Mouse (Mus musculus) erythroblast, embryonic 14.5 days (primary cell): ENCODE data around the gene Olfr509. TPM values are rescaled to one million over a fixed set of nuclear protein-coding genes. Genes with fewer than 3 reads are reported as not detected.
"Not testable (repeated sequence)": the region's sequence is repeated elsewhere in the genome, so short reads cannot be mapped to it uniquely, and the experiment has no call there.

Experiments used
- H3K27me3 ChIP-seq: 2 replicates; pipeline ENCODE4 v1.6.1; 2012; ENCODE audit warnings: inconsistent platforms; ENCODE audit not compliant: control insufficient read depth
- H3K36me3 ChIP-seq: 2 replicates; pipeline ENCODE4 v1.6.1; 2012; ENCODE audit warnings: mild to moderate bottlenecking, inconsistent platforms; ENCODE audit not compliant: control insufficient read depth
- H3K4me1 ChIP-seq: 2 replicates; pipeline ENCODE4 v1.6.1; 2012; ENCODE audit warnings: inconsistent platforms; ENCODE audit not compliant: control insufficient read depth
- H3K4me3 ChIP-seq: replicated peaks from 2 replicates; pipeline ENCODE3; 2012; ENCODE audit warnings: moderate library complexity, mild to moderate bottlenecking, inconsistent platforms
- H3K9me3 ChIP-seq: 2 replicates; pipeline ENCODE4 v1.6.1; 2012; ENCODE audit warnings: low read length, inconsistent platforms, mixed read lengths; ENCODE audit not compliant: control insufficient read depth
- GATA1 ChIP-seq: IDR thresholded peaks from 2 replicates; pipeline ENCODE4 v1.6.1; 2012; ENCODE audit warnings: low read length, inconsistent platforms, mixed read lengths
- TAL1 ChIP-seq: IDR thresholded peaks from 3 replicates; pipeline ENCODE4 v1.6.1; 2012; ENCODE audit warnings: low read length, inconsistent platforms, mixed read lengths
- polyA plus RNA-seq: library from polyadenylated mRNA; stranded (reverse); fragments of >175 nt; gene quantifications from 2 replicates; pipeline ENCODE4 v1.2.3, GENCODE M21; 2012

Olfr509 gene
- polyA plus RNA-seq, result 0.02 TPM in 1 of 2 replicates, not detected in the other

GRCm38 (mm10) chr7:108651806-108652205, at the start of gene Olfr509:
TSS of gene Olfr509 (minus strand) at chr7:108651906.
- Histone ChIP-seq H3K4me1 (no peaks in the 10 kb centered on the region), H3K9me3 (no peaks in the 10 kb centered on the region), H3K4me3 (no peak within 1 kb of the TSS), H3K27me3 (no peaks in the 10 kb centered on the region), H3K36me3 (no peaks in the 10 kb centered on the region)
- TF ChIP-seq TAL1, result no peak
- TF ChIP-seq GATA1, result no peak

GRCm38 (mm10) chr7:108678886-108679285, 27.2 kb upstream of the Olfr509 start:
- TF ChIP-seq TAL1, result no peak
- no peak for TF ChIP-seq GATA1
- no peaks in the 10 kb centered on the region for H3K4me1 ChIP-seq

DNA sequence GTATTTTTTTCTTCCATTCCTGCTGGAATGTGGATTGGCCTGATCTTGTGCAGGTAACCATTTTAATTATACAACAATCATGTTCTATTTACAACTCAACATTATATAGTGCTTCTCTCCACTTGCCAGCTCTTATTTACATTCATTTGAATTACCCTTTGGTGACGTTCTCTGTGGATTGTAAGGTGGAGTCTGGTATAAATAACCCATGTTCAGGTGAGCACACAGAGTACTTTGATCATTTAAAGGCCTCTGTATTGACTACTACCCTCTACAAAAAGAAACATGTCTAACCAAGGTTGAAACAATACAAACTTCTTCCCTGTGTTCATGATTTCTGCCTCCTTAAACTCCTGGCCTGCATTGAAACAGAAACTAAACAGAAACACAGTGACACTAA, 19.4 kb upstream of the Olfr509 start:
- no peak for TF ChIP-seq TAL1
- no peak for TF ChIP-seq GATA1
- Histone ChIP-seq H3K4me3 (no peak overlapping the region), H3K9me3 (peaks cover 2% of the 10 kb centered on the region; the same call in 1 of the 2 replicates), H3K4me1 (no peaks in the 10 kb centered on the region), H3K27me3 (no peaks in the 10 kb centered on the region), H3K36me3 (no peaks in the 10 kb centered on the region)

More at GRCm38 (mm10) chr7:108678886-108679285, 27.2 kb upstream of the Olfr509 start:
- Histone ChIP-seq H3K36me3 (no peaks in the 10 kb centered on the region), H3K4me3 (no peak overlapping the region), H3K27me3 (no peaks in the 10 kb centered on the region), H3K9me3 (peaks cover 11% of the 10 kb centered on the region; the same call in 1 of the 2 replicates)

DNA sequence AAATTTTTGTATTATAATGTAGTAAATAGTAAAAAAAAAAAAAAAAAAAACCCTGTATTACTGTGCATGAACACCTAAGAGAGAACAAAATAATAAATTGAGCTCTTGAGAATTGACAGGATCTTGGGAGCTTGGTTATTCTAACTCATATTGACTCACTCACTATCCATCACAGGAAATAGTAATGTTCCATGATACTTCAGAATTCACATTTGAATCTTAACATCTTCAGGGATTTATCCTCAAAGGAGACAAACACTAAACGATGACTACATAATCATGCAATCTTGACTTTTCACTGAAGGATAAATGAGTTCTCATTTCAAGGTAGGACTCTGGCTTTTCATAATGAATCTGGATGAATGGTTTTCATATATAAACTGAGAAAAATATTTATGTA, 14.4 kb upstream of the Olfr509 start, which contains the start of gene Olfr510:
Gene Olfr510, plus strand, starts transcription at position 301 of the 400 bp plus-strand sequence.
- H3K36me3 ChIP-seq, result no peaks in the 10 kb centered on the region
- H3K4me3 ChIP-seq, result no peak within 1 kb of the TSS
- H3K9me3 ChIP-seq, result no peaks in the 10 kb centered on the region
- no peaks in the 10 kb centered on the region for H3K27me3 ChIP-seq
- no peak for TF ChIP-seq GATA1
- TF ChIP-seq TAL1, result no peak
- H3K4me1 ChIP-seq, result no peaks in the 10 kb centered on the region

- Histone ChIP-seq H3K9me3 (peaks cover 4% of the 10 kb centered on the region; the same call in 1 of the 2 replicates), H3K36me3 (no peaks in the 10 kb centered on the region), H3K4me3 (no peak overlapping the region), H3K4me1 (no peaks in the 10 kb centered on the region), H3K27me3 (no peaks in the 10 kb centered on the region)
- TF ChIP-seq GATA1 (no peak), TAL1 (no peak)
These were observed 10.7 kb upstream of the Olfr509 start for GRCm38 (mm10) chr7:108662419-108662818.

- Histone ChIP-seq H3K36me3 (no peaks in the 10 kb centered on the region), H3K4me3 (no peak within 1 kb of the TSS), H3K27me3 (no peaks in the 10 kb centered on the region), H3K9me3 (peaks cover 6% of the 10 kb centered on the region), H3K4me1 (no peaks in the 10 kb centered on the region)
- no peak for TF ChIP-seq TAL1
- TF ChIP-seq GATA1, result no peak
These were observed 22.0 kb downstream of the Olfr509 start, which contains the start of gene Olfr508 for GRCm38 (mm10) chr7:108629694-108630093. TSS of gene Olfr508 (plus strand) at chr7:108629994.

- Histone ChIP-seq H3K27me3 (no peaks in the 10 kb centered on the region), H3K4me1 (no peaks in the 10 kb centered on the region), H3K36me3 (no peaks in the 10 kb centered on the region), H3K9me3 (no peaks in the 10 kb centered on the region), H3K4me3 (no peak within 1 kb of the TSS)
- TF ChIP-seq GATA1 (no peak), TAL1 (no peak)
These were observed 30.2 kb downstream of the Olfr509 start, which contains the start of gene Olfr507 for GRCm38 (mm10) chr7:108621514-108621913. TSS of gene Olfr507 (plus strand) at chr7:108621814.

GRCm38 (mm10) chr7:108616781-108617180, 34.9 kb downstream of the Olfr509 start:
- H3K4me1 ChIP-seq, H3K36me3 ChIP-seq, H3K9me3 ChIP-seq, H3K4me3 ChIP-seq, H3K27me3 ChIP-seq: not testable (repeated sequence)

DNA sequence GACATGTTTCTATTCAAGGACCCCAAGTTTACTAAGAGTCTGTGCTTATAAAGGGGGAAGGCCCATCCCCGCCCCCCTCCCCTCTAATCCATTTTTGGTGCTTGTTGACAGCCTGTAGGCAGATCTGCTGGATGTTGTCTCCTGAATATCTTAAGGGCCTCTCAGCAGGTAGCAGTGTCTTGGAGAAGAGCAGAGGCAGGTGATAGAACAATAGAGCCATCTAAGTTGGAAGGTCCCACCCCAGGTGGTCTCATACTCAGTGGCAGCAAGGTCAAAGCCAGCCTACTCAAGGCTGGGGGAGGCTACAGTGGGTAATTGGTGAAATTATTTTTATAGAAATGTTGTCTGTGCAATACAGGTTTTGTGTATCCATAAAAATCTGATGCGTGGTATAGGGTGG, 37.6 kb downstream of the Olfr509 start:
- H3K4me1 ChIP-seq, result no peaks in the 10 kb centered on the region
- H3K27me3 ChIP-seq, result no peaks in the 10 kb centered on the region
- H3K9me3 ChIP-seq, result no peaks in the 10 kb centered on the region
- TF ChIP-seq TAL1, result no peak
- TF ChIP-seq GATA1, result no peak
- H3K4me3 ChIP-seq, result no peak overlapping the region
- H3K36me3 ChIP-seq, result no peaks in the 10 kb centered on the region

- Histone ChIP-seq H3K36me3 (no peaks in the 10 kb centered on the region), H3K4me3 (no peak within 1 kb of the TSS)
- no peak for TF ChIP-seq GATA1
- TF ChIP-seq TAL1, result no peak
These were observed 41.2 kb downstream of the Olfr509 start, which contains the start of gene Olfr506 for GRCm38 (mm10) chr7:108610487-108610886. TSS of gene Olfr506 (plus strand) at chr7:108610787.

DNA sequence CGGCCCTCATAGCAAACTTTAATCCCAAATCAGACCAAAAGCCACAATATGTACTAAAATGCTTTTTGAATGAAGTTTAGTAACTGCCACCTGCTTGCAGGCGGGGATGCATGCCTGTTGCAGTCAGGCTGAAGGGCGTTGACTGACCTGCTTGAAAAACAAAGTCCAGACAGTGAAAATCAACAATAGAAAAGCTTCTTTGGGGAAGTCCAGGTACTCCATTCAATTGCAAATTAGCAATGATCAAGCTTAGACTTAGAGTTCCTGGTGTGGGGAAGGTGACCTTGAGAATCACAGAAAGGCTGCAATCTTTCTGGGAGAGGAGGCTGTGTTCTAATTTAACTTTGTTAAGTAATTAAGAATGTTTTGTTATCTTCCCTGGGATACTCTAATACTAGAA, 49.8 kb downstream of the Olfr509 start:
- H3K9me3 ChIP-seq, H3K4me3 ChIP-seq, H3K36me3 ChIP-seq, H3K4me1 ChIP-seq, H3K27me3 ChIP-seq: not testable (repeated sequence)

More at GRCm38 (mm10) chr7:108610487-108610886, 41.2 kb downstream of the Olfr509 start, which contains the start of gene Olfr506:
- Histone ChIP-seq H3K4me1 (no peaks in the 10 kb centered on the region), H3K9me3 (no peaks in the 10 kb centered on the region; the same call in 1 of the 2 replicates), H3K27me3 (no peaks in the 10 kb centered on the region)
